15 mouse cellular contexts compared by ENCODE assay signal in genomic region chr3:9901663-9902062, GRCm38 (mm10).
"Had no signal": no experiment of that assay in that cellular context is flagged by ENCODE, and none has a peak within 500 bp of the region (broad histone marks: within the 10 kb centered on the region; RNA-seq: fewer than 3 reads in every experiment).

No protein-coding gene starts in this region.

- H3K9me3 ChIP-seq: midbrain, embryonic 10.5 days; midbrain, embryonic 12.5 days; neural tube, embryonic 12.5 days; stomach, embryonic 15.5 days had no signal

- DNase-seq: lung, adult 18-20 months; lung, postnatal 10 days; lung, postnatal 4 days; midbrain, embryonic 14.5 days; right cerebral cortex, postnatal 14 days; thymus, adult 18-20 months; thymus, postnatal 14 days; thymus, postnatal 36 days had no signal

- H3K36me3 ChIP-seq: midbrain, embryonic 10.5 days; midbrain, embryonic 12.5 days; neural tube, embryonic 12.5 days; stomach, embryonic 15.5 days had no signal

- H3K27ac ChIP-seq: liver, embryonic 14.5 days; midbrain, embryonic 10.5 days; midbrain, embryonic 12.5 days; neural tube, embryonic 12.5 days; stomach, embryonic 15.5 days had no signal

- H3K4me2 ChIP-seq: lung, embryonic 14.5 days; midbrain, embryonic 12.5 days; neural tube, embryonic 12.5 days; stomach, embryonic 15.5 days had no signal

- H3K9ac ChIP-seq: liver, embryonic 14.5 days; lung, embryonic 14.5 days; midbrain, embryonic 12.5 days; neural tube, embryonic 12.5 days; stomach, embryonic 15.5 days had no signal

- H3K4me1 ChIP-seq: midbrain, embryonic 10.5 days; midbrain, embryonic 12.5 days; neural tube, embryonic 12.5 days; stomach, embryonic 15.5 days had no signal

- H3K4me3 ChIP-seq: midbrain, embryonic 10.5 days; midbrain, embryonic 12.5 days; neural tube, embryonic 12.5 days; stomach, embryonic 15.5 days had no signal

- ATAC-seq: midbrain, embryonic 16.5 days had no signal

- H3K27me3 ChIP-seq: midbrain, embryonic 12.5 days; neural tube, embryonic 12.5 days; stomach, embryonic 15.5 days had no signal
